Mouse (Mus musculus) forebrain, embryonic 10.5 days (tissue): Measurements from ENCODE around the gene Cep350. TPM values are rescaled to one million over a fixed set of nuclear protein-coding genes. Genes with fewer than 3 reads are reported as not detected.

Experiments
- DNase-seq: peaks from one replicate; pipeline ENCODE4 v3.0.0-alpha.2; 2017; ENCODE audit warnings: low spot score; ENCODE audit errors: extremely low spot score
- H3K27ac ChIP-seq: fragments of 300-500 bp; sonication (generic); 2 replicates; pipeline ENCODE4 v1.5.1; 2016; ENCODE audit warnings: mild to moderate bottlenecking
- H3K27me3 ChIP-seq: fragments of 300-500 bp; sonication (generic); 2 replicates; pipeline ENCODE4 v1.6.1; 2016; ENCODE audit warnings: mild to moderate bottlenecking; ENCODE audit not compliant: poor library complexity, severe bottlenecking
- H3K36me3 ChIP-seq: fragments of 300-500 bp; sonication (generic); replicated peaks from 2 replicates; pipeline ENCODE4 v1.6.1; 2016; ENCODE audit warnings: mild to moderate bottlenecking, moderate library complexity
- H3K4me1 ChIP-seq: fragments of 300-500 bp; sonication (generic); 2 replicates; pipeline ENCODE4 v1.6.1; 2016
- H3K4me3 ChIP-seq: fragments of 300-500 bp; sonication (generic); 2 replicates; pipeline ENCODE4 v1.5.1; 2016; ENCODE audit warnings: mild to moderate bottlenecking, moderate library complexity
- H3K9me3 ChIP-seq: fragments of 300-500 bp; sonication (generic); 2 replicates; pipeline ENCODE4 v1.6.1; 2016; ENCODE audit warnings: mild to moderate bottlenecking, moderate library complexity
- WGBS: fragments of 180-500 bp; shearing (Covaris S2); methylation state at CpG from one replicate; pipeline ENCODE4 v1.1.7; 2016; 5-methylcytosine and 5-hydroxymethylcytosine counted together
- polyA plus RNA-seq: library from polyadenylated mRNA; unstranded; fragments of >200 nt; fragmentation: Nextera tagmentation; extraction: Ambion mirVana; gene quantifications from 2 replicates; pipeline ENCODE4 v1.2.1, GENCODE M21; 2016

Gene Cep350
- 5.7 and 6.1 TPM in 2 replicates for polyA plus RNA-seq

GRCm38 (mm10) chr1:155973068-155973718 is at the start of gene Cep350:
Cep350 (minus strand) TSS chr1:155973255.
- DNase-seq = peak; percentile 99
- under 1% methylated on average over 56 of the region's 57 CpGs for WGBS
- H3K27ac ChIP-seq = peak within 1 kb of the TSS; percentile 99

DNA sequence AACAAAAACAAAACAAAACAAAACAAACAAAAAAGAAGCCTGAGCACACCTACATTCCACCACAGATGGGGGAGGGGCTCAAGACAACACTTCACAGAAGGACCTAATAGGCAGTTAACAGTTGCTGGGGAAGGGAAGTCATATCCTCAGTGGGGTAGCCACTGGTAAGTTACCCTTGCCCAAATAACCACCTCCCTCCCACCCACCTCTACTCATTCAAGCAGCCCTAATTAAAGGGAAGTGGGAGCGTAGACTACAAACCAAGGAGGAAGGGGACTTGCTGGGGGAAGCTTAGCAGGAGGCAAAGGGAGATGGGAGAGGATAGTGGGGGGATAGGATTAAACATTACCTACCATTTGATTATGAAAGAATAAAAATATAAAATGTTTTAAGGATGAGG is 47.3 kb upstream of the Cep350 start:
- no peak overlapping the region for H3K27ac ChIP-seq
- no peaks in the 10 kb centered on the region for H3K9me3 ChIP-seq
- no peaks in the 10 kb centered on the region for H3K27me3 ChIP-seq
- WGBS = 92% methylated on average over 1 of the region's 1 CpGs
- H3K36me3 ChIP-seq = peaks cover 80% of the 10 kb centered on the region
- peaks cover 7% of the 10 kb centered on the region; the same call in 1 of the 2 replicates for H3K4me1 ChIP-seq
- H3K4me3 ChIP-seq = no peak overlapping the region
- no peak for DNase-seq

More at GRCm38 (mm10) chr1:155973068-155973718, at the start of gene Cep350:
- Histone ChIP-seq H3K4me3 (peak within 1 kb of the TSS; percentile 98), H3K9me3 (no peaks in the 10 kb centered on the region), H3K36me3 (no peaks in the 10 kb centered on the region), H3K4me1 (peaks cover 24% of the 10 kb centered on the region), H3K27me3 (no peaks in the 10 kb centered on the region)

DNA sequence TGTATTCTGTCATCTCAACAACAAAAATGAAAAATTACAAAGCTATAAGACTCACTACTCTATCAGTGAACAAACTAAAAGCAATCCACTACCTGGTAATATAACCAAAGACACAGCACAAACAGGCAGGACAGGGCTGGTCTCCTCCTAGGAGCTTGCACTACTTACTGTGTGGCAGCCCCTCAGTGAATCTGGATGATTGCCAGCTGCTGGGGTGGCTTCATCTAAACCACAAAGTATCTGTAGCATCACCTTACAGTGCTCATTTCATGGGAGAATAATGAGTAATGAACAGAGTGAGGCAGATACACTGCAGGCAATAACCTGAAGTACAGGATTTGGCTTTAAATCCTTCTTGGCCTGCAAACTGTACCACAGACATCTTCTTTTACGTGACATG is 46.7 kb upstream of the Cep350 start:
- peaks cover 82% of the 10 kb centered on the region for H3K36me3 ChIP-seq
- 92% methylated on average over 1 of the region's 1 CpGs for WGBS

DNA sequence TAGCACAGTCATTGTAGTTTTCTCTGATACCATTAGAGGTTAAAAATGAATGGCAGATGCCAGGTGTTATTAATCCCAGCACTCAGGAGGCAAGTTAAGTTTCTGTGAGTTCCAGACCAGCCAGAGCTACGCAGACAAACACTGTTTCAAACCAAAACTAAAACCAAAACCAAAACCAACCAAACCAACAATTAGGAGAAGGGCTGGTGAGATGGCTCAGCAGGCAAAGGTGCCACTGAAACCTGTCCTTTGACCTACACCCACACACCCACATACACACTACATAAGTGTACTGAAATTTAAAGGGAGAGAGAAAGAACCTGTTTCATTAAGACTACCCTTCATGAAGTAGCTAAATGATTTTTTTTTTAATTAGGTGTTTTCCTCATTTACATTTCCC is 35.9 kb upstream of the Cep350 start:
- Histone ChIP-seq H3K4me1 (no peaks in the 10 kb centered on the region), H3K4me3 (no peak overlapping the region), H3K27ac (no peak overlapping the region), H3K27me3 (no peaks in the 10 kb centered on the region), H3K36me3 (peaks cover 84% of the 10 kb centered on the region), H3K9me3 (no peaks in the 10 kb centered on the region)
- WGBS = 92% methylated on average over 1 of the region's 1 CpGs
- DNase-seq = no peak

More for the DNA sequence above, 46.7 kb upstream of the Cep350 start:
- Histone ChIP-seq H3K9me3 (no peaks in the 10 kb centered on the region), H3K4me1 (peaks cover 5% of the 10 kb centered on the region; the same call in 1 of the 2 replicates), H3K27me3 (no peaks in the 10 kb centered on the region), H3K4me3 (no peak overlapping the region), H3K27ac (no peak overlapping the region)
- DNase-seq = no peak

DNA sequence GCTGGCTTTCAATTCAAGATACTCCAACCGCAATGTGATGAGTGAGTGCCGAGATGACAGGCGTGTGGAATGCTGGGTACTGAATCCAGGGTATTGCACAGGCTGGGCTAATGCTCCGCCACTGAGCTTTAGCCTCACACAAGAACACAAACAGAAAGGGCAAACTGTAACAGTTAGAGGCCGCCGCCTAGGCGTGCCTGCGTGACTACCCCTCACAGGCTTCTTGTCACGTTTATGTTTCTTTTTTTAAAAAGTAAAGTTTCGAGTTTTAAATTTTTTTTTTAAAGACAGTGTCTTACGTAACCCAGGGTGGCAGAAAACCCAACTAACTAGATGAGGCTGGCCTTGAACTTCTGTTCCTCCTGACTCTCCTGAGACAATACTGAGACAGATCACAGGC is 32.9 kb upstream of the Cep350 start:
- peaks cover 64% of the 10 kb centered on the region for H3K36me3 ChIP-seq
- H3K4me3 ChIP-seq = no peak overlapping the region
- 95% methylated on average over 11 of the region's 11 CpGs for WGBS
- H3K27me3 ChIP-seq = no peaks in the 10 kb centered on the region
- no peaks in the 10 kb centered on the region for H3K9me3 ChIP-seq
- DNase-seq = no peak
- no peak overlapping the region for H3K27ac ChIP-seq
- H3K4me1 ChIP-seq = no peaks in the 10 kb centered on the region

GRCm38 (mm10) chr1:156003201-156003935 is 30.3 kb upstream of the Cep350 start:
- H3K36me3 ChIP-seq = peaks cover 41% of the 10 kb centered on the region
- H3K4me3 ChIP-seq = no peak overlapping the region
- no peaks in the 10 kb centered on the region for H3K27me3 ChIP-seq
- no peak for DNase-seq
- no peaks in the 10 kb centered on the region for H3K4me1 ChIP-seq
- no peaks in the 10 kb centered on the region for H3K9me3 ChIP-seq
- WGBS = 91% methylated on average over 7 of the region's 7 CpGs
- H3K27ac ChIP-seq = no peak overlapping the region

DNA sequence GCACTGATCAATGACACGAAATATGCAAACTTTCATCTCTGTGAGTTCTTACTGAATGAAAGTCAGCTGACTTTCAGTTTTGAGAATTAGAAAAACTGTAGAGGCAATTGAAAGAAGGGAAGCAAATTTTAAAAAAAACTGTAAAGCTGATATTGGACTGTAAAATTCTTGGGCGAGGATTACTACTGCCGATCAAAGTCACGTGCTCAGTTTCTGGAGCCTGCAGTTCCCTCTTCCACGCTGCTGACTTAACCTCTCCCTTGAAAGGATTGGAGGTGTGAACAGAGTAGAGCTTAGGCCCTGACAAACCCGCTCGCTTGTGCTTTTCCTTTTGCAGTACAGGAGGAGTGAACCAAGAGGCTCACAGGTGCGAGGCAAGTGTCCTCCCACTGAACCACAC is 29.3 kb upstream of the Cep350 start:
- Histone ChIP-seq H3K4me3 (no peak overlapping the region), H3K9me3 (no peaks in the 10 kb centered on the region), H3K27ac (no peak overlapping the region), H3K4me1 (no peaks in the 10 kb centered on the region), H3K27me3 (no peaks in the 10 kb centered on the region), H3K36me3 (peaks cover 34% of the 10 kb centered on the region)
- 93% methylated on average over 8 of the region's 8 CpGs for WGBS
- DNase-seq = no peak

- Histone ChIP-seq H3K36me3 (no peaks in the 10 kb centered on the region), H3K9me3 (no peaks in the 10 kb centered on the region), H3K27ac (no peak overlapping the region), H3K4me1 (no peaks in the 10 kb centered on the region), H3K27me3 (no peaks in the 10 kb centered on the region), H3K4me3 (no peak overlapping the region)
- no peak for DNase-seq
- 88% methylated on average over 2 of the region's 2 CpGs for WGBS
Observed at GRCm38 (mm10) chr1:155995612-155996011, 22.6 kb upstream of the Cep350 start.

DNA sequence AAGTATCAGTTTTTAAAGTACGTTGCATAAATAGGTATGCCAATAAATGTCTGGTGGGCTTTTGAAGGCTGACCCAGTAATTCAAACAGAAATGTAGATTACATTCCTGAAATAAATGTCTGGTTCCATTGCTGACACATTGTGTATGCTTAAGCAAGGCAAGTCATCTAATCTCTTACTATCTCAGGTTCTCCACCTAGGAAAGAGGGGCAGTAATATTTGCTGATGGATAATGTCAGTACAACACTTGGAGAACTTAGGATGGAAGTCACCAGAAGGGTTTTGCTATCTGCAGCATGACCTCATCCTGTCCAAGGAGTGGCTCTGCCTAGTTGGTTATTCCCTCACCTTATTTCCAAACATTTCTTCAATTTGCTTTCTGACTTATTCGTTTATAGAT is 21.5 kb upstream of the Cep350 start:
- DNase-seq = no peak
- Histone ChIP-seq H3K27me3 (no peaks in the 10 kb centered on the region), H3K4me3 (no peak overlapping the region), H3K4me1 (peaks cover 2% of the 10 kb centered on the region), H3K36me3 (no peaks in the 10 kb centered on the region), H3K9me3 (no peaks in the 10 kb centered on the region), H3K27ac (no peak overlapping the region)
- 88% methylated on average over 2 of the region's 2 CpGs for WGBS

GRCm38 (mm10) chr1:155990391-155990790 is 17.3 kb upstream of the Cep350 start:
- Histone ChIP-seq H3K27ac (no peak overlapping the region), H3K4me1 (peaks cover 10% of the 10 kb centered on the region), H3K4me3 (no peak overlapping the region), H3K36me3 (no peaks in the 10 kb centered on the region), H3K27me3 (no peaks in the 10 kb centered on the region), H3K9me3 (no peaks in the 10 kb centered on the region)
- no peak for DNase-seq
- WGBS = 76% methylated on average over 11 of the region's 11 CpGs

GRCm38 (mm10) chr1:155989387-155989786 is 16.3 kb upstream of the Cep350 start:
- H3K27ac ChIP-seq = no peak overlapping the region
- H3K36me3 ChIP-seq = no peaks in the 10 kb centered on the region
- peaks cover 10% of the 10 kb centered on the region for H3K4me1 ChIP-seq
- H3K9me3 ChIP-seq = no peaks in the 10 kb centered on the region
- WGBS = 6% methylated on average over 2 of the region's 2 CpGs
- H3K27me3 ChIP-seq = no peaks in the 10 kb centered on the region
- H3K4me3 ChIP-seq = no peak overlapping the region
- DNase-seq = no peak

DNA sequence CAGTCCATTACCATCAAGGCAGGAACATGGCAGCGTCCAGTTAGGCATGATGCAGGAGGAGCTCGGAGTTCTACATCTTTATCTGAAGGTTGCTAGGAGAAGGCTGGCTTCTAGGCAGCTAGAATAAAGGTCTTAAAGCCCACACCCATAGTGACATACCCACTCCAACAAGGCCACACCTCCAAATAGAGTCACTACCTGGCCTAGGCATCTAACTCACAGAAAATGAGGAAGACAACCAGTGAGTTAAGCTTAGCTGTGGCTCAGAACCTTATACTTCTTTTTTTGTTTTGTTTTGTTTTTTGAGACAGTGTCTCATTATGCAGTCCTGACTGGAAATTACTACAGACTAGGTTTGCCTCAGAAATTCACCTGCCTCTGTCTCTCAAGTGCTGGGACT is 14.6 kb upstream of the Cep350 start:
- Histone ChIP-seq H3K9me3 (no peaks in the 10 kb centered on the region), H3K4me1 (peaks cover 10% of the 10 kb centered on the region), H3K4me3 (no peak overlapping the region), H3K36me3 (no peaks in the 10 kb centered on the region), H3K27ac (no peak overlapping the region), H3K27me3 (no peaks in the 10 kb centered on the region)
- 83% methylated on average over 2 of the region's 2 CpGs for WGBS
- DNase-seq = no peak

- H3K27ac ChIP-seq = no peak overlapping the region
- no peaks in the 10 kb centered on the region for H3K9me3 ChIP-seq
- H3K4me1 ChIP-seq = peaks cover 24% of the 10 kb centered on the region
- H3K27me3 ChIP-seq = no peaks in the 10 kb centered on the region
- WGBS = 69% methylated on average over 2 of the region's 2 CpGs
- H3K4me3 ChIP-seq = no peak overlapping the region
- no peaks in the 10 kb centered on the region for H3K36me3 ChIP-seq
- no peak for DNase-seq
Observed at GRCm38 (mm10) chr1:155974931-155975330, 1.9 kb upstream of the Cep350 start.
